Mouse (Mus musculus): ENCODE measurements around the gene Kif16b. TPM values are rescaled to one million over a fixed set of nuclear protein-coding genes. Genes with fewer than 3 reads are reported as not detected.

Kif16b gene
- total RNA-seq, 2 experiments from 2014 or later = 10.3 to 11.8 TPM

- Histone ChIP-seq H3K27ac (no peak overlapping the region), H3K4me3 (no peak overlapping the region)
- TF ChIP-seq CTCF (conservative IDR thresholded peaks at IDR 0.05) = no peak
- no peak for DNase-seq (ENCODE audit: low spot score in 2 of 2)
Measured at GRCm38 (mm10) chr2:142758091-142758765, 143.1 kb downstream of the Kif16b start.

GRCm38 (mm10) chr2:142739338-142739737, 162.0 kb downstream of the Kif16b start:
- DNase-seq (ENCODE audit: low spot score in 2 of 2) = no peak
- TF ChIP-seq CTCF (conservative IDR thresholded peaks at IDR 0.05) = no peak
- H3K27ac ChIP-seq = no peak overlapping the region
- H3K4me3 ChIP-seq = no peak overlapping the region

GRCm38 (mm10) chr2:142738488-142738887, 162.8 kb downstream of the Kif16b start:
- no peak overlapping the region for H3K4me3 ChIP-seq
- TF ChIP-seq CTCF (conservative IDR thresholded peaks at IDR 0.05) = no peak
- H3K27ac ChIP-seq = no peak overlapping the region
- no peak for DNase-seq (ENCODE audit: low spot score in 2 of 2)

GRCm38 (mm10) chr2:142735691-142736090, 165.6 kb downstream of the Kif16b start:
- no peak for DNase-seq (ENCODE audit: low spot score in 2 of 2)
- Histone ChIP-seq H3K27ac (no peak overlapping the region), H3K4me3 (no peak overlapping the region)
- no peak for TF ChIP-seq CTCF (conservative IDR thresholded peaks at IDR 0.05)

- no peak for TF ChIP-seq CTCF (conservative IDR thresholded peaks at IDR 0.05)
- no peak overlapping the region for H3K4me3 ChIP-seq
- DNase-seq (ENCODE audit: low spot score in 2 of 2) = no peak
- H3K27ac ChIP-seq = no peak overlapping the region
Measured at GRCm38 (mm10) chr2:142734046-142734445, 167.3 kb downstream of the Kif16b start.

DNA sequence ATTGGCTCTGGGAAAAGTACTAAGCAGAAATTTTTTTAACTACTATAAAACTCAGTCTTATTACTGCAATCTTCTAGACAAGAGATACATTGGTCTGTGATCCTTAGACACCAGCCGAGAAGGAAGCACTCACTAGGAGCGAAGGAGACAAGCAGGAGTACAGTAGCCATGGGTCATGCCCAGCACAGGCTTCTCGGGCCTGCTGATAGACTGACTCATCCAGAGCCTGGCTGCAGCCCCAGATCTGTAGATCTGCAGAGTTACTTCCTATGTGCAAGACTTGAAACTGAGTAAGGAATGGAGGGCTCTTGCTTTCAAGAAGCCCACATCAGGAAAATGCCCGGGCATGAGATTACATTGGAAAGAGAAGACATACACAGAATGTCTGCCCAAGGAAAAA, 169.0 kb downstream of the Kif16b start:
- no peak for TF ChIP-seq CTCF (conservative IDR thresholded peaks at IDR 0.05)
- H3K4me3 ChIP-seq = no peak overlapping the region
- no peak overlapping the region; the same call in 1 of the 2 replicates for H3K27ac ChIP-seq
- DNase-seq (ENCODE audit: low spot score in 2 of 2) = no peak

DNA sequence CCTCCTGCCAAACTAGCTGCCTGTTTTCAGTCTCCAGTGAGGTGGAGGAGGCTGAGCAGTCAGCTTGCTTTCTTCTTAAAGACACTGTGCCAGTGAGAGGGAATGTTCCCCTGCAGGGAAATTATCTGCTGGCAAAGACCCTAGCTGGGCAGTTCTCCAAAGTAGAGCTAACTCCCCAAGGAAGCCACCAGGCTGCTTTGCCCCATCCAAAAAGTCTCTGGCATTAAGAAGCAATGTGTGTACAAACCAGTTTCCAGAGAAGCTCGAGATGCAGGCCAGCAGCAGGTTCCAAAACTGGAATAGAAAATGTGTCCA, 169.6 kb downstream of the Kif16b start:
- TF ChIP-seq CTCF (conservative IDR thresholded peaks at IDR 0.05) = peak; percentile 20; the same call in 1 of the 2 replicates
- H3K27ac ChIP-seq = peak overlapping the region; percentile 28; the same call in 1 of the 2 replicates
- H3K4me3 ChIP-seq = no peak overlapping the region
- peak; percentile 75 to 90 for DNase-seq (ENCODE audit: low spot score in 2 of 2)

DNA sequence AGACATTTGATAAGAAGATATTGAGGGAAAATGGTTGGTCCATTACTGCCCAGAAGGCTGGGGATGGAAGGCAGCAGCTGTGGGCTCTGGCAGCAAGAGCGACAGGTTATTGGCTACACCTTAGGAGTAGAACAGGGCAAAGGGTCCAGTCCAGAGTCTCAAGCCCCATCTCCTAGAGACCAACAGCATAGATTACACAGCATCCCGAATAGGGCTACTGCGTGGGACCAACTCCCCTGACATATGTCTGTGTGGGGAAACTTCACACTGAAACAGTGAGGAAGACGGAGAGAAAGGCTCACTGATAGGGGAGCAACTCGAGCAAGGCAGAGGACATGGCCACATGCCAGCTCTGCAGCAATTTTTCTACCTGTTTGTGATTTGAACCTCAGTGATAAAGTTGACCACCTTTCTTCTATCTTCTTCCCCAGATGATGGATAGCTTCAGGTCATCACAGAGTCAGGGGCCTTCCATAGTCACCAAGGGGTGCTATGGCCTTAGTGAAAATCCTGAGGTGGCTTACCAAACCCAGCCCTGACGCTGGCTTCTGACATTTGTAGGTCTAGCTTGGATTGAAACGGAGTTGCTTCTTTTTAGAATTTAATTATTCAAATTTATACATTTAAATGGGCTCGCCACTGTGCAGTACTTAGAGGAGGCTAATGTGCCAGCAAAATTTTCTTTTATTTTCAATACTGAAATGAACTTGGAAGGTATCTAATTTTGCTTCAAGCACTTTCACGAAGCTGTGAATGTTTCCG, 170.1 kb downstream of the Kif16b start:
- H3K4me3 ChIP-seq = no peak overlapping the region
- no peak for TF ChIP-seq CTCF (conservative IDR thresholded peaks at IDR 0.05)
- peak overlapping the region; percentile 28; the same call in 1 of the 2 replicates for H3K27ac ChIP-seq
- DNase-seq (ENCODE audit: low spot score in 2 of 2) = no peak

DNA sequence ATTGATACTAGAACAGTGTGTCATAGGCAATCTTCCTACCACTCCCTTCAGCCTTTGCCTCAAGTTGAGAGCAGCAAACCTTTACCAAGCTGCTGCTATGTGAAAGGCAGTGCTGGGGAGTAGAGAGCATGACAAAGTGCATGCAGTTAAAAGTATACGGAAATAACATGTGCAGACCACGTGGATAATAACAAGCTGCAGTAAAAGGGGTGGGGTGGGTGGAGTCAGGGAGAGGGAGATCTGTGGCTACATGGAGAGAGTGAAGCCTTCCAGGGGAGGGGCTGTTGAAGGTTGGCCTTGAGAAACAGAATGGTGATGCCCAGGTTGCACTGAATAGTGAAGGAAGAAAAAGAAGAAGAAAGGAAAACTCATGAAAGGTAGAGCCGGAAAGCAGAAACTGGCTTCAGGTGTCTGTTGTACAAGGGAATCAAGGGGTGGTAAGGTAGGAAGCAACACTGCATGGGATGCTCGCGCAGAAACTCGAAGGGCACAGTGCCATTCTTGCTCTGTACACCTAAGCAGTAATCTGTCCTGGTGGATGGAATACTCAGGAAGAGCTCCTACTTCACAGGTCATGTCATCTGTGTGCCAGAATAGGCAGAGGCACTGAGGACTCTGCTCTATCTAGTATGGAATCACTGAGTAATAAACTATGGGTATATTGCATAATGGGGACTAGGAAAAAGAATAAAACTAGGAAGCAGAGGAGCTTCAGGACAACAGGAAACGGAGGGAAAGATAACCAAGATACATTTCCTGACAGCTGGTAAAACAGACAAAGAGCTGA, 176.9 kb downstream of the Kif16b start:
- no peak overlapping the region for H3K4me3 ChIP-seq
- no peak for TF ChIP-seq CTCF (conservative IDR thresholded peaks at IDR 0.05)
- no peak for DNase-seq (ENCODE audit: low spot score in 2 of 2)

DNA sequence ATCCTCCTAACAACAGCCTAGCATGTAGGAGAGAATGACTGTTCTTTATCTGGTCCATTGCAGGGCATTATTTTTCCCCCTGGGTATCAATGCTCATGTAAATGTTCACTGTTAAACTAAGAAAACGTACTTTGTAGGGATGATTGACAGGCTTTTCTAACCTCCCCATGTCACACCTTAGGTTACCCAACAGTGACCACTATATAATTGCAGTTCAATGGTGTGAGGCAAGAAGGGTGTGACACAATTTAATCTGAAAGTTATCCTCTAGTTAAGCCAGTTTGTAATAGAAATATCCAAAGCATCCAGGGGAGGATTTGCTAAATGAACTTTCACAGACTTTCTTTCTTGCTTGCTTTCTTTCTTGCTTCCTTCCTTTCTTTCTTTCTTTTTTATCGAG, 181.2 kb downstream of the Kif16b start:
- DNase-seq (ENCODE audit: low spot score in 2 of 2) = no peak
- H3K4me3 ChIP-seq = no peak overlapping the region
- TF ChIP-seq CTCF (conservative IDR thresholded peaks at IDR 0.05) = no peak
- no peak overlapping the region for H3K27ac ChIP-seq

More for the DNA sequence above, 176.9 kb downstream of the Kif16b start:
- no peak overlapping the region for H3K27ac ChIP-seq

DNA sequence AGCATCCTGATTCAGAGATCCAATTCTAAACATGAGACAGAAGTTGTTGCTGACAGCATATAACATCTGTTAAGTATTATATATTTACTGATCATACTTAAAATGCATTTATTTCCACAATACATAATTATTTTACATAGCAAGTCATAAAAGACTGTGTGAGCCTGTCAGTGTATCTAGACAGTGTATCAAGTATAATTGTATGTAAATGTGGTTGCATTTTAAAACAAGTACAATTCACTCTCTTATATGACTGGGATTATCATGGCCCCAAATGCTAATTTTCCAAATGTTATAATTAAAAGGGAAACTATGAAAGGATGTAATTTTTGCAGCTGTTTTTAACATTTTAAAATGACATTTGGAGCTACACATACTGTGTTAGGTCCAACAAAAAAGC, 182.3 kb downstream of the Kif16b start:
- TF ChIP-seq CTCF (conservative IDR thresholded peaks at IDR 0.05) = no peak
- DNase-seq (ENCODE audit: low spot score in 2 of 2) = no peak
- Histone ChIP-seq H3K4me3 (no peak overlapping the region), H3K27ac (no peak overlapping the region)

DNA sequence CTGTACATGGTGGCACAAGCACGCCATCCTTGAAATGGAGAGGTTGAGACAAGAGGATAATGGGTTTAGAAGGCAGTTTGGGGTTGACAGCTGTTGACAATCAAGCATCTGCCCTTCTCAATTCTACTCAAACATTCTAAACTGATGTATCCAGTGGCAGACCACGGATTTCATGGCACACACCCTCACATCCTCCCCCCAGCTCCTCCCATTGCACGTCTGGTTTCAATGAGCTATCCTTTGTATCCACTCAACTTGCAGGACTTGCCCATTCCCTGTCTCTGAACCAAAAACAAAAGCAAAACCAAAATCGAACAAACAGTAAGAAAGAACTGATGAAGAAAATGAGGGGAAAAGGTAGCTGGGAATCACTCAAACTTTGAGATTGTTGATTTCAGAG, 183.7 kb downstream of the Kif16b start:
- DNase-seq (ENCODE audit: low spot score in 2 of 2) = no peak
- Histone ChIP-seq H3K4me3 (no peak overlapping the region), H3K27ac (no peak overlapping the region)
- no peak for TF ChIP-seq CTCF (conservative IDR thresholded peaks at IDR 0.05)

DNA sequence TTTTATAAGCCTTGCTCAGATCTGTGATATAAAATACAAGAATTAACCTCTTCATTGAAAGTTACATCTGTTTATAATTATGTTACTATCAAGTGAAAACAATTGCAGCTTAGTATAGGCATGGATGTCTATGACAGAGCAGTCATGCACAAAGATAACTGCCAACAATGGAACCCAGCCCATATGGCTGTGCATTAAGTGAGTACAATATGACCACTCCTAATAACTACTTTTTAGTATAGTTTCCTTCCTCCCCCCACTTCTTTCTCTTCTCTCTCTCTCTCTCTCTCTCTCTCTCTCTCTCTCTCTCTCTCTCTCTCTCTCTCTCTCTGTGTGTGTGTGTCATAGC, 185.4 kb downstream of the Kif16b start:
- no peak for TF ChIP-seq CTCF (conservative IDR thresholded peaks at IDR 0.05)
- Histone ChIP-seq H3K4me3 (no peak overlapping the region), H3K27ac (no peak overlapping the region)
- DNase-seq (ENCODE audit: low spot score in 2 of 2) = no peak
